Mouse (Mus musculus) limb, embryonic 11.5 days (tissue): Measurements from ENCODE around the gene Bspry. TPM values are rescaled to one million over a fixed set of nuclear protein-coding genes. Genes with fewer than 3 reads are reported as not detected.

Experiments
- ATAC-seq: fragments of 200-750 bp; cut with Nextera tagmentation; 2 replicates; pipeline ENCODE4 v1.8.0; 2017; ENCODE audit warnings: low read depth; ENCODE audit not compliant: insufficient number of reproducible peaks, low FRiP score, low TSS enrichment
- DNase-seq: peaks from one replicate; pipeline ENCODE4 v3.0.0-alpha.2; 2015; ENCODE audit warnings: low spot score
- H3K27ac ChIP-seq: fragments of 300-500 bp; sonication (generic); replicated peaks from 2 replicates; pipeline ENCODE4 v1.5.1; 2014; ENCODE audit warnings: low read depth, mild to moderate bottlenecking, low read length
- H3K27me3 ChIP-seq: fragments of 300-500 bp; sonication (generic); 2 replicates; pipeline ENCODE4 v1.6.1; 2014; ENCODE audit warnings: mild to moderate bottlenecking, low read length, mixed read lengths; ENCODE audit not compliant: control insufficient read depth, insufficient read depth
- H3K36me3 ChIP-seq: fragments of 300-500 bp; sonication (generic); 2 replicates; pipeline ENCODE4 v1.6.1; 2014; ENCODE audit warnings: mild to moderate bottlenecking, low read length, moderate library complexity, mixed read lengths; ENCODE audit not compliant: control insufficient read depth, insufficient read depth
- H3K4me1 ChIP-seq: fragments of 300-500 bp; sonication (generic); 2 replicates; pipeline ENCODE4 v1.6.1; 2014; ENCODE audit warnings: low read length, mixed read lengths; ENCODE audit not compliant: control insufficient read depth, insufficient read depth
- H3K4me2 ChIP-seq: fragments of 300-500 bp; sonication (generic); 2 replicates; pipeline ENCODE4 v1.6.1; 2014; ENCODE audit warnings: low read depth, mild to moderate bottlenecking, moderate library complexity; ENCODE audit not compliant: severe bottlenecking
- H3K4me3 ChIP-seq: fragments of 300-500 bp; sonication (generic); 2 replicates; pipeline ENCODE4 v1.5.1; 2014; ENCODE audit warnings: low read depth, low read length
- H3K9ac ChIP-seq: fragments of 300-500 bp; sonication (generic); 2 replicates; pipeline ENCODE4 v1.6.1; 2014; ENCODE audit warnings: mild to moderate bottlenecking, low read length
- H3K9me3 ChIP-seq: fragments of 300-500 bp; sonication (generic); 2 replicates; pipeline ENCODE4 v1.6.1; 2016; ENCODE audit warnings: low read length; ENCODE audit not compliant: control insufficient read depth
- WGBS: fragments of 180-500 bp; shearing (Covaris S2); extraction: QIAGEN DNeasy Blood & Tissue Kit; methylation state at CpG from one replicate; pipeline ENCODE4 v1.1.7; 2014; 5-methylcytosine and 5-hydroxymethylcytosine counted together
- polyA plus RNA-seq: library from polyadenylated mRNA; unstranded; fragments of >200 nt; fragmentation: Nextera tagmentation; extraction: Ambion mirVana; gene quantifications from 2 replicates; pipeline ENCODE4 v1.2.1, GENCODE M21; 2014

Gene Bspry
- polyA plus RNA-seq, 1 experiment from 2014 or later, result 0.91 TPM

DNA sequence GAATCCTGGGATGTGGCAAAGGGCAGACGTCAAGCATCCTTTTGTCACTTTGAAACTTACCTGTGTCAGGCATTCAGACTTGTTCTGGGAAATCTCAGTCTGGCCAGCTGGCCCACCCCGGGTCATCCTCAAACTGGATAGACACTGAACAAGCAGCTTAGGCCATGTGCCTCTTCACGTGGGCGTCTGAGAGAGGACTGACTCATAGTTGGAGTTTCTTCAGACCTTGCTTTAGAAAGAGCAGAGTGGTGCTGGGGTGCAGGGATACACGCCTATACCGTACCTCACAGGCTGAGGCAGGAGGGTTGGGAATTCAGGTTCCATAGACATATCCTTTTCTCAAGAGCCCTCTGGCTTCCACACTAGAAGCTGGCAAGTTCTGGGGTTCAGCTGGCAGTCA is 63.9 kb downstream of the Bspry start:
- Histone ChIP-seq H3K4me3 (no peak overlapping the region), H3K4me2 (no peak overlapping the region), H3K9me3 (no peaks in the 10 kb centered on the region), H3K27me3 (no peaks in the 10 kb centered on the region), H3K36me3 (no peaks in the 10 kb centered on the region), H3K4me1 (no peaks in the 10 kb centered on the region), H3K9ac (no peak overlapping the region), H3K27ac (no peak overlapping the region)
- ATAC-seq (no peak), DNase-seq (no peak)
- WGBS, result 86% methylated on average over 6 of the region's 6 CpGs

GRCm38 (mm10) chr4:62544801-62545200 is 64.9 kb downstream of the Bspry start:
- H3K9me3 ChIP-seq, result no peaks in the 10 kb centered on the region
- H3K4me3 ChIP-seq, result no peak overlapping the region
- no peak for DNase-seq
- no peaks in the 10 kb centered on the region for H3K36me3 ChIP-seq
- H3K4me2 ChIP-seq, result no peak overlapping the region
- no peak for ATAC-seq
- no peak overlapping the region for H3K9ac ChIP-seq
- no peaks in the 10 kb centered on the region for H3K4me1 ChIP-seq
- H3K27ac ChIP-seq, result no peak overlapping the region
- no peaks in the 10 kb centered on the region for H3K27me3 ChIP-seq

Other genes with a start within 250 kb of the Bspry start
- gene Zfp37, start 249.0 kb upstream of the Bspry start, polyA plus RNA-seq, result 24.1 and 24.9 TPM in 2 replicates
- 9.6 and 11.3 TPM in 2 replicates for gene Slc31a2, start 217.5 kb upstream of the Bspry start, polyA plus RNA-seq
- 19.9 and 22.2 TPM in 2 replicates for gene Fkbp15, start 119.5 kb upstream of the Bspry start, polyA plus RNA-seq
- 43.2 and 44.7 TPM in 2 replicates for gene Slc31a1, start 119.3 kb upstream of the Bspry start, polyA plus RNA-seq
- gene Cdc26, start 71.4 kb upstream of the Bspry start, polyA plus RNA-seq, result 223 and 254 TPM in 2 replicates
- gene Prpf4, start 71.3 kb upstream of the Bspry start, polyA plus RNA-seq, result 36.6 and 37.3 TPM in 2 replicates
- gene Rnf183, start 44.8 kb upstream of the Bspry start, polyA plus RNA-seq, result not detected in 2 replicates
- gene Wdr31, start 9.2 kb upstream of the Bspry start, polyA plus RNA-seq, result 7.6 and 8.1 TPM in 2 replicates
- 16.5 TPM in 2 replicates for gene Hdhd3, start 23.4 kb downstream of the Bspry start, polyA plus RNA-seq
- gene Alad, start 39.9 kb downstream of the Bspry start, polyA plus RNA-seq, result 87.8 and 95.9 TPM in 2 replicates
- gene Pole3, start 45.0 kb downstream of the Bspry start, polyA plus RNA-seq, result 107 and 116 TPM in 2 replicates
- 1.3 and 1.4 TPM in 2 replicates for gene 4933430I17Rik, start 45.3 kb downstream of the Bspry start, polyA plus RNA-seq
- 20.1 and 22.9 TPM in 2 replicates for gene Rgs3, start 79.8 kb downstream of the Bspry start, polyA plus RNA-seq